Mouse (Mus musculus) midbrain, embryonic 15.5 days (tissue): ENCODE data around the gene Wrap73. TPM values are rescaled to one million over a fixed set of nuclear protein-coding genes. Genes with fewer than 3 reads are reported as not detected.

Experiments used
- ATAC-seq: fragments of 200-750 bp; cut with Nextera tagmentation; replicated peaks from 2 replicates; pipeline ENCODE4 v1.8.0; 2017; ENCODE audit warnings: moderate TSS enrichment
- H3K27ac ChIP-seq: fragments of 300-500 bp; sonication (generic); 2 replicates; pipeline ENCODE4 v1.5.1; 2015; ENCODE audit warnings: mild to moderate bottlenecking, inconsistent platforms
- H3K27me3 ChIP-seq: fragments of 300-500 bp; sonication (generic); replicated peaks from 2 replicates; pipeline ENCODE4 v1.6.1; 2015; ENCODE audit warnings: inconsistent platforms
- H3K36me3 ChIP-seq: fragments of 300-500 bp; sonication (generic); replicated peaks from 2 replicates; pipeline ENCODE4 v1.6.1; 2015; ENCODE audit warnings: inconsistent platforms
- H3K4me1 ChIP-seq: fragments of 300-500 bp; sonication (generic); 2 replicates; pipeline ENCODE4 v1.6.1; 2015; ENCODE audit warnings: inconsistent platforms
- H3K4me2 ChIP-seq: fragments of 300-500 bp; sonication (generic); 2 replicates; pipeline ENCODE4 v1.6.1; 2015; ENCODE audit warnings: inconsistent platforms, mild to moderate bottlenecking, moderate library complexity
- H3K4me3 ChIP-seq: fragments of 300-500 bp; sonication (generic); 2 replicates; pipeline ENCODE4 v1.5.1; 2015; ENCODE audit warnings: mild to moderate bottlenecking, inconsistent platforms
- H3K9ac ChIP-seq: fragments of 300-500 bp; sonication (generic); 2 replicates; pipeline ENCODE4 v1.6.1; 2015; ENCODE audit warnings: mild to moderate bottlenecking, inconsistent platforms
- H3K9me3 ChIP-seq: fragments of 300-500 bp; sonication (generic); 2 replicates; pipeline ENCODE4 v1.6.1; 2016; ENCODE audit warnings: inconsistent platforms
- WGBS: fragments of 180-500 bp; shearing (Covaris S2); methylation state at CpG from one replicate; pipeline ENCODE4 v1.1.7; 2015; ENCODE audit warnings: mixed read lengths; 5-methylcytosine and 5-hydroxymethylcytosine counted together
- polyA plus RNA-seq: library from polyadenylated mRNA; unstranded; fragments of >200 nt; fragmentation: Nextera tagmentation; extraction: Ambion mirVana; gene quantifications from 2 replicates; pipeline ENCODE4 v1.2.1, GENCODE M21; 2015

Wrap73 gene
- polyA plus RNA-seq, 1 experiment from 2014 or later: 46.6 TPM

DNA sequence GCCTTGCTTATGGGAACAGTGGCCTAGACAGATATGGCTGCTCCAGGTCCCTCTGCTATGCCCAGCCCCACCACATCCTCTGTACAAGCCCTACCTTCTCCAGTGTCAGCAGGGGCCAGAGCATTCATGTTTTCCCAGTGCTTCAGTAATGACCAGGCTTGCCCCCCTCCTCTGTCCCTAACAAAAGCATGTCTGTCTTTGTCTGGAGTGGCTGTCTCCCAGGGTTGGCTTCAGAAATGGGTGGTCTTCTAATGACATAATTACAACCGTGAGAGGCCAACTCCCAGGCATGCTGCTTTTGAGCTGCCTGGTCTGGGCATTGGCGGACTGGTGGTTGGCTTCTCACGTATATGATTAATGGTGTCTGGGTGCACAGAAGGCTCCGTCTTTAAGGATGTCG is 59.3 kb downstream of the Wrap73 start:
- H3K4me2 ChIP-seq: no peak overlapping the region
- no peak overlapping the region for H3K4me3 ChIP-seq
- ATAC-seq: no peak
- WGBS: 62% methylated on average over 5 of the region's 5 CpGs
- no peaks in the 10 kb centered on the region for H3K36me3 ChIP-seq
- no peak overlapping the region for H3K27ac ChIP-seq
- H3K9me3 ChIP-seq: no peaks in the 10 kb centered on the region
- no peak overlapping the region for H3K9ac ChIP-seq
- H3K27me3 ChIP-seq: no peaks in the 10 kb centered on the region
- H3K4me1 ChIP-seq: peaks cover 8% of the 10 kb centered on the region

DNA sequence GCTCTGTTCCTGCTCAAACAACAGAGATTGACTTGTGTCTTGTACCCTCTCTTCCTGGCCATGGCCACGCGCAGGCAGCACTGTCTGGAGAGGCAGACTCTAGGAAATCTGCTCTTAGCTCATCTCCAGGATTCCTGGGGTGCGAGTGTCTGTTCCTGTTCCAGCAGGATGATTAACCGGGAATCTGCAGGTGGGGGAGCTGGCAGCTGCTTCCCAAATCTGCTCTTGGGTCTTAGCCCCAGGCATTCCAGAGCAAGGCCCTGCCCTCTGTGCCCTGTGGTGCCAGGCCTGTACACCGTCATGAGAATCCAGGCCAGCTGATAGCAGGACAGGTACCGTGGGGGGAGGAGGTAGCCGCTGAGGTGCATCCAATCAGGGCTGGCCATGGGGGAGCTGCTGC is 62.4 kb downstream of the Wrap73 start:
- WGBS: 77% methylated on average over 7 of the region's 7 CpGs
- Histone ChIP-seq H3K4me3 (no peak overlapping the region), H3K36me3 (no peaks in the 10 kb centered on the region), H3K4me2 (no peak overlapping the region), H3K9me3 (no peaks in the 10 kb centered on the region), H3K27me3 (no peaks in the 10 kb centered on the region), H3K9ac (no peak overlapping the region), H3K4me1 (no peaks in the 10 kb centered on the region), H3K27ac (no peak overlapping the region)
- no peak for ATAC-seq

DNA sequence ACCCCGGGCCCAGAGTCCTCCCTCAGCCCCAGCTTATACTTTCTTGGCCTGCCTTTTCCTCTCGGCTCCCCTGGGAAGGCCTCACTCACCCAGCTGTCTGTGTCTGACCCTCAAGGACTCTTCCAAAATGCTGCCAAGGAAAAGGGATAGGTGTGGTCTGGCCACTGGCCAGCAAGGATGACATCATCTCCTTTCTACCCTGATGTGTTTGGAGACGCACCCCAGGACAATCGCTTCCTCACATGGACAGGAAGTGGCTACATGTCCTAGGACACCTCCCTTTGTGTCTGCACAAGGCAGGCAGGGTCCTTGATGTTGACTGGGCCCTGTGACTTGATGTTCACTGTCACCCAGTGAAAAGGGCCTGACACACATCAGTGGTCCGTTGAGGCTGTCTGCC is 63.2 kb downstream of the Wrap73 start:
- 0 out of 2 replicates have a peak, but pooled peaks cover 3% of the 10 kb centered on the region for H3K4me1 ChIP-seq
- ATAC-seq: no peak
- H3K4me2 ChIP-seq: no peak overlapping the region
- no peak overlapping the region for H3K9ac ChIP-seq
- no peaks in the 10 kb centered on the region for H3K27me3 ChIP-seq
- H3K27ac ChIP-seq: no peak overlapping the region
- WGBS: 80% methylated on average over 5 of the region's 5 CpGs
- no peaks in the 10 kb centered on the region for H3K36me3 ChIP-seq
- H3K4me3 ChIP-seq: no peak overlapping the region
- no peaks in the 10 kb centered on the region for H3K9me3 ChIP-seq

DNA sequence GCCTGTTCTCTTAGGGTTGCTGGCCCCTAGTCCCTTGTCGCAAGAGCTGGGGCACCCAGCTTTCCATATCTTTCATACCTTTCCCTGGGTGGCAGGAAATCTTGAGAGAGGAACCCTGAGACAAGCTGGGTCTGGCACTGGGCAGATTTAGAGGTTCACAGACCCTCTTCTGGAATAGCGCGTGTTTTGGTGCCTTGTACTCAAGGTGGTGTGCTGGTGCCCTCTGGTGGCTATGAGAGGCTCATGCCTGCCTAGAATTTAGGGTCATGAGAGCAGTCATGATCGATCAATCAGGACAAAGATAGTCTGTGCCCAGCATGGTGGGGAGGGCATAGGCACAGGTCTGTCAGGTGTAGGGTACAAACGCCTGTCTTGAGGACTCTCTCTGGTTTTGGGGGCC is 65.1 kb downstream of the Wrap73 start:
- Histone ChIP-seq H3K27me3 (no peaks in the 10 kb centered on the region), H3K9ac (no peak overlapping the region), H3K27ac (no peak overlapping the region), H3K36me3 (no peaks in the 10 kb centered on the region), H3K9me3 (no peaks in the 10 kb centered on the region), H3K4me1 (0 out of 2 replicates have a peak, but pooled peaks cover 3% of the 10 kb centered on the region), H3K4me2 (no peak overlapping the region), H3K4me3 (no peak overlapping the region)
- peak; percentile 67; the same call in 1 of the 2 replicates for ATAC-seq
- 20% methylated on average over 5 of the region's 5 CpGs for WGBS

DNA sequence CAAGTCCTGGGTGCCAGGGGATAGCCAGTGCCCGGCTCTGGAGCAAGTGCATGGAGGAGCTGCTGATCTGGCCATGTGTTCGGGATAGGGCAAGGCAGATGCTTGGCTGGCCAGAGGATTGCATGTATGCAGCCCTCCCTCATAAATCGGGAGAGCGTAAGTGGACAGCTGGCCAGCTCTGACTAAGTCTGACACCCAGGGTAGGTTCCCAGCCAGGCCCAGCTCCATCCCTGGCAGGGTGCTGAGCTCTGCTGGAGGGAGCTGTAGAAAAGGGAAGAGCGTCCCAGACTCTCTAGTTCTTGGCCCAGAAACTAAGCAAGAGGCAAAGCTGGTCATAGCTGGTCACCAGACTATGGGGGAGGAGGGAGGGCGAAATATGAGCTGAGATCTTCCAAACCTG is 66.9 kb downstream of the Wrap73 start:
- Histone ChIP-seq H3K27me3 (no peaks in the 10 kb centered on the region), H3K4me3 (no peak overlapping the region), H3K27ac (no peak overlapping the region), H3K9ac (no peak overlapping the region), H3K4me2 (no peak overlapping the region), H3K9me3 (no peaks in the 10 kb centered on the region), H3K4me1 (0 out of 2 replicates have a peak, but pooled peaks cover 3% of the 10 kb centered on the region), H3K36me3 (no peaks in the 10 kb centered on the region)
- WGBS: 71% methylated on average over 6 of the region's 6 CpGs
- no peak for ATAC-seq

DNA sequence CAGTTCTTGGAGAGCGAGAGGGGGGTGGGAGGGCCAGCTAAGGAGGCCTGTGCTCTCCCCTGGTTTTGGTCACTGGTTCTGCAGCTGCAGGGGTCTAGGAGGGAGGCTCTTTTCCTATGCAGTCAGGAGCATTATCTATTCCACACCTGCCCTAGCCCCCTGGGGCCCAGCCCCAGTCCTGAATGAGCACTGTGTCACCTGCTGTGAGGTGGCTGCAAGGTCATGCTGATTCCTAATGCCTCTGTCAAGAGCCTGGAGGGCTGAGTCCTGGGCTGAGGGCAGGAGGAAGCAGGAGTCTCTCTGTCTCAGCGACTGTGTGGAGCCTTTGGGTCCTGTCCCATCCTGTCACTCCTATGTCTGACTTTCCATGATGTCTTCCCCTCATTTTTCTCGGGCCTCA is 67.7 kb downstream of the Wrap73 start:
- no peak overlapping the region for H3K9ac ChIP-seq
- H3K4me1 ChIP-seq: 0 out of 2 replicates have a peak, but pooled peaks cover 3% of the 10 kb centered on the region
- no peak overlapping the region for H3K27ac ChIP-seq
- H3K4me2 ChIP-seq: no peak overlapping the region
- ATAC-seq: no peak
- no peaks in the 10 kb centered on the region for H3K36me3 ChIP-seq
- no peaks in the 10 kb centered on the region for H3K27me3 ChIP-seq
- H3K4me3 ChIP-seq: no peak overlapping the region
- no peaks in the 10 kb centered on the region for H3K9me3 ChIP-seq
- WGBS: 20% methylated on average over 3 of the region's 3 CpGs

DNA sequence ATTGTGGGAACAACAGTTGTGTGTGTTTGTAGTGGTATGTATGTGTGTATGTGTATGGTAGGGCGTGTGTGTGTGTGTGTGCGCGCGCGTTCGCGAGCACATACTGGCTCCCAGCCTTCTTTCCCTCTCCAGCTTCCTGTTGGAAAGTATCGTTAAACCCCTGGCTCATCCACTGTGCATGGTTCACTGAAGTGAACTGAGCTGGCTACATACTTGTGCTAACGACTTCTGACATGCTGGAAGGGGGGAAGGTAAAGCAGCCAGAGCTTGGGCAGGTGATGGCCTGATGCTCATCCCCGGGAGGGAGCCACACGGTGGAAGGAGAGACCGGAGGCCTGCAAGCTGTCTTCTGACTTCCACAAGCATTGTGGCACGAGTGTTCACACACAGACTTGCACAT is 69.3 kb downstream of the Wrap73 start:
- no peak for ATAC-seq
- 80% methylated on average over 13 of the region's 13 CpGs for WGBS
- H3K4me1 ChIP-seq: 0 out of 2 replicates have a peak, but pooled peaks cover 3% of the 10 kb centered on the region
- no peak overlapping the region for H3K9ac ChIP-seq
- H3K36me3 ChIP-seq: no peaks in the 10 kb centered on the region
- no peaks in the 10 kb centered on the region for H3K9me3 ChIP-seq
- no peak overlapping the region for H3K4me3 ChIP-seq
- H3K27me3 ChIP-seq: no peaks in the 10 kb centered on the region
- no peak overlapping the region for H3K4me2 ChIP-seq
- H3K27ac ChIP-seq: no peak overlapping the region

DNA sequence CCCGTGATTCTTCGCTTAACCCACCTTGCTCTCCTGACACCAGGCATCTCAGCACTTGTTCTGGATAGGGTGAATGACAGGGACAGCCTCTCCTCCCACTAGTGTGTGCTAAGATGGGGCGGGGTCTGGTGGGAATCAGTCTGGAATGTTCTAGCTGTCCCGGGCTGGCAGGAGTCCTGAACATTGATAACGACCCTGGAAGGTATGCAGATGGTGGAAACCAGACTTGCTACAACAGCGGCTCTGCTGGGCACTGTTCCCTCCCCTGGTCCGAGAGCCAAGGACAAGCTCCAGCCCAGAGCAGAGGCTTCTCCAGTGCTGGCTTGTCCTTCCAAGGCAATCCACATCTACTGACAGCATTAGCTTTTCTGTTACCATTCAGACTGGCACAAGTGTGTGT is 71.4 kb downstream of the Wrap73 start:
- no peaks in the 10 kb centered on the region for H3K27me3 ChIP-seq
- no peak overlapping the region for H3K4me3 ChIP-seq
- H3K36me3 ChIP-seq: no peaks in the 10 kb centered on the region
- H3K4me2 ChIP-seq: no peak overlapping the region
- 81% methylated on average over 7 of the region's 7 CpGs for WGBS
- 0 out of 2 replicates have a peak, but pooled peaks cover 3% of the 10 kb centered on the region for H3K4me1 ChIP-seq
- H3K27ac ChIP-seq: no peak overlapping the region
- no peak overlapping the region for H3K9ac ChIP-seq
- no peak for ATAC-seq
- H3K9me3 ChIP-seq: no peaks in the 10 kb centered on the region

DNA sequence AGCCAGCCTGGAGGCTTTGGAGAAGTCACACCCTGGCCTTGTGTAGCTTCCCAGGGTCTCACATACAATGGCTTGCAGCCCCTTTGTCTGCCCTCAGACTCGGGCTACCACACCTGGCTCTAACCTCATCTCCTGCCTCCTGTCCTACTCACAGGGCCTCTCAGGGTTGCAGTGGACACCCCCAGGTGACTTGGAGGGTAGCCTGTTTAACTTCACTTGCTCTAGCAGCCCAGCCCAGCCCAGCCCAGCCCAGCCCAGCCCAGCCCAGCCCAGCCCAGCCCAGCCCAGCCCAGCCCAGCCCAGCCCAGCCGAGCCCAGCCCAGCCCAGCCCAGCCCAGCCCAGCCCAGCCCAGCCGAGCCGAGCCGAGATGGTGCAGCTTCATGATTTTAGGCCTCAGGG is 71.9 kb downstream of the Wrap73 start:
- Histone ChIP-seq H3K4me3 (no peak overlapping the region), H3K27ac (no peak overlapping the region), H3K36me3 (no peaks in the 10 kb centered on the region), H3K27me3 (no peaks in the 10 kb centered on the region), H3K4me1 (0 out of 2 replicates have a peak, but pooled peaks cover 3% of the 10 kb centered on the region), H3K4me2 (no peak overlapping the region), H3K9ac (no peak overlapping the region), H3K9me3 (no peaks in the 10 kb centered on the region)
- ATAC-seq: no peak
- WGBS: 15% methylated on average over 5 of the region's 5 CpGs

Other genes starting within 250 kb of the Wrap73 start
- gene A430005L14Rik, start 185.1 kb upstream of the Wrap73 start, polyA plus RNA-seq: 58.4 and 58.8 TPM in 2 replicates
- 11.5 and 12.6 TPM in 2 replicates for gene Dffb, start 167.2 kb upstream of the Wrap73 start, polyA plus RNA-seq
- 21.0 and 21.9 TPM in 2 replicates for gene Cep104, start 167.2 kb upstream of the Wrap73 start, polyA plus RNA-seq
- gene Lrrc47, start 130.6 kb upstream of the Wrap73 start, polyA plus RNA-seq: 23.1 and 25.6 TPM in 2 replicates
- gene Smim1, start 116.1 kb upstream of the Wrap73 start, polyA plus RNA-seq: 8.2 and 11.5 TPM in 2 replicates
- gene Ccdc27, start 99.7 kb upstream of the Wrap73 start, polyA plus RNA-seq: not detected in 2 replicates
- 1.2 and 1.5 TPM in 2 replicates for gene Trp73, start 2.2 kb upstream of the Wrap73 start, polyA plus RNA-seq
- gene Tprgl, start 18.3 kb downstream of the Wrap73 start, polyA plus RNA-seq: 206 and 225 TPM in 2 replicates
- 9.4 and 9.5 TPM in 2 replicates for gene Megf6, start 28.4 kb downstream of the Wrap73 start, polyA plus RNA-seq
- 0.96 and 1.4 TPM in 2 replicates for gene Arhgef16, start 159.3 kb downstream of the Wrap73 start, polyA plus RNA-seq
- not detected in 2 replicates for gene B230104I21Rik, start 193.8 kb downstream of the Wrap73 start, polyA plus RNA-seq